Mouse (Mus musculus) central nervous system, embryonic 14 days (tissue): ENCODE measurements around the gene H2-M10.2. TPM values are rescaled to one million over a fixed set of nuclear protein-coding genes. Genes with fewer than 3 reads are reported as not detected.

ENCODE experiments used
- polyA plus RNA-seq: library from polyadenylated mRNA; depleted of rRNA; stranded (reverse); fragments of >200 nt; gene quantifications from 2 replicates; pipeline ENCODE4 v1.2.3, GENCODE M21; 2012; rRNA removed

H2-M10.2 gene
- not detected in 2 replicates for polyA plus RNA-seq

GRCm38 (mm10) chr17:36286390-36286789 is at the start of gene H2-M10.2:
Gene H2-M10.2, minus strand, starts transcription at chr17:36286490.

GRCm38 (mm10) chr17:36326055-36326454 is 39.8 kb upstream of the H2-M10.2 start, which contains the start of gene H2-M10.1:
Gene H2-M10.1, minus strand, starts transcription at chr17:36326155.

GRCm38 (mm10) chr17:36271586-36272256 is 14.6 kb downstream of the H2-M10.2 start, which contains the start of gene Trim39:
Gene Trim39, minus strand, starts transcription at chr17:36272247.

GRCm38 (mm10) chr17:36257969-36258368 is 28.3 kb downstream of the H2-M10.2 start, which contains the start of gene Rpp21:
Gene Rpp21, minus strand, starts transcription at chr17:36258069.

Other genes starting within 250 kb of the H2-M10.2 start
- 8.4 and 13.7 TPM in 2 replicates for gene H2-T22, start 243.7 kb downstream of the H2-M10.2 start, polyA plus RNA-seq
- not detected in 2 replicates for gene Gm6034, start 243.5 kb downstream of the H2-M10.2 start, polyA plus RNA-seq
- 0.05 TPM in 1 of 2 replicates, not detected in the other for gene Gm11127, start 228.1 kb downstream of the H2-M10.2 start, polyA plus RNA-seq
- not detected in 2 replicates for gene Gm19684, start 164.8 kb downstream of the H2-M10.2 start, polyA plus RNA-seq
- gene Gm7030, start 157.1 kb downstream of the H2-M10.2 start, polyA plus RNA-seq: not detected in 2 replicates
- gene Gm8909, start 118.0 kb downstream of the H2-M10.2 start, polyA plus RNA-seq: not detected in 2 replicates
- gene H2-T3, start 96.2 kb downstream of the H2-M10.2 start, polyA plus RNA-seq: not detected in 2 replicates
- gene Rpp21, start 28.4 kb downstream of the H2-M10.2 start, polyA plus RNA-seq: 84.7 and 93.7 TPM in 2 replicates
- gene Trim39, start 14.2 kb downstream of the H2-M10.2 start, polyA plus RNA-seq: 54.5 and 56.0 TPM in 2 replicates
- not detected in 2 replicates for gene H2-M10.1, start 39.7 kb upstream of the H2-M10.2 start, polyA plus RNA-seq
- gene H2-M10.3, start 81.9 kb upstream of the H2-M10.2 start, polyA plus RNA-seq: not detected in 2 replicates
- not detected in 2 replicates for gene H2-M10.4, start 175.8 kb upstream of the H2-M10.2 start, polyA plus RNA-seq